Mouse (Mus musculus) brain, embryonic 18.5 days (tissue): Measurements from ENCODE around the gene Cd274.

Experiments used
- DNase-seq: peaks from one replicate; pipeline ENCODE4 v3.0.0-alpha.2; 2012; ENCODE audit warnings: low read depth, low spot score

The Cd274 gene

DNA sequence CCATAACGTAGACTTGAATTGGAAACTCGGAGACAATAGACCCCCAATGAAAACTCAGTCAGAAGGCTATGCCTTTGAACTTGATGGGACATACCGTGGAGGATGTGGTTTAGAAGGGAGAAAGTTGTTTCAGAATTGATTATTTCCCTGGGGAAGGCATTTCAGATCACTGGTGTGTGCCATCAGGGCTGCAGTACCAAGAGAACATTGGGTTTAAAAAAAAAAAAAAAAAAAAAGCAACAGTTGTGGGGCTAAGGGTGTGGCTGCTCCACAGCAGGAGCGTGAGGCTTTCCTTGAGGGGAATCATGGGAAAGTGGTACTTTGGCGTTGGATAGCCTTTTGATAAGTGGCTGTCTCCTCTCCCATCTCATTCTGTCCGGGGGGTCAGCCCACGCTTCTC, 55.5 kb downstream of the Cd274 start:
- DNase-seq: no peak

DNA sequence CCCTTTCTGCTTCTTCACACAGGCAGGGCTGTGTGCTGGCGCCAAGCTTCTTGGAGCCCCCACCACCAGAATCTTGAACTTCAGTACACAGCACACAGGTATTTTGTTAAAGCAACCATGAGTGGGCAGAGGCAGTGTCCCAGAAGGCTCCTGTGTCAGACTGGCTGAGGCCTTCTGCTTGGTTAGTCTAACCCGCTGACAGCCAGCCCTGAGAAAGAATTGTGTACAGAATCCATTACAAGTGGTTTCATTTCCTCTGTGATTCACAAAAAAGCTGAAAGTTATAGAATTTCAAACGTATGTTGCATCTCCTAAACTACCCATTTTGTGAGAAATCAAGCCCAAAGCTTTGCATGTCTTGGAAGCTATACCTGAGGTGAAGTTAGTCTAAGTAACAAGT, 63.3 kb downstream of the Cd274 start:
- DNase-seq: no peak

DNA sequence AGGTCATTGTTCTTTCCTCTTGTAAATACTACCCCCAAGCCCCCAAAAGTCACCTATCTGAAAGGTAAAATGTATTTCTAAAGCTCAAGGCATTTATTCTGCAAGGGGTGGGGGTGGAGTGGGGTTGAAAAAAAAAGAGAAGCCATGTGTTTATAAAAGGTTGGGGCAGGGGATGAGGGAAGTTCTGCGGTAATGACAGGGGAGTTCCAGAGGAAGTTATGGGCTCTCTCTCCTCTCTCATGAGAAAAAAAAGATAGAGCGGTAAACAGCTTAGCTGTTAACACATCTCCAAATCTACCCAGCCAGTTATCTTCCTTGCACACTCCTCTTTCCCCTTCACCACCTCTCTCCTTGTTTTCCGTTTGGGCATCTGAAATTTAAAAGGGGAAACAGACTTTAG, 63.7 kb downstream of the Cd274 start:
- no peak for DNase-seq

DNA sequence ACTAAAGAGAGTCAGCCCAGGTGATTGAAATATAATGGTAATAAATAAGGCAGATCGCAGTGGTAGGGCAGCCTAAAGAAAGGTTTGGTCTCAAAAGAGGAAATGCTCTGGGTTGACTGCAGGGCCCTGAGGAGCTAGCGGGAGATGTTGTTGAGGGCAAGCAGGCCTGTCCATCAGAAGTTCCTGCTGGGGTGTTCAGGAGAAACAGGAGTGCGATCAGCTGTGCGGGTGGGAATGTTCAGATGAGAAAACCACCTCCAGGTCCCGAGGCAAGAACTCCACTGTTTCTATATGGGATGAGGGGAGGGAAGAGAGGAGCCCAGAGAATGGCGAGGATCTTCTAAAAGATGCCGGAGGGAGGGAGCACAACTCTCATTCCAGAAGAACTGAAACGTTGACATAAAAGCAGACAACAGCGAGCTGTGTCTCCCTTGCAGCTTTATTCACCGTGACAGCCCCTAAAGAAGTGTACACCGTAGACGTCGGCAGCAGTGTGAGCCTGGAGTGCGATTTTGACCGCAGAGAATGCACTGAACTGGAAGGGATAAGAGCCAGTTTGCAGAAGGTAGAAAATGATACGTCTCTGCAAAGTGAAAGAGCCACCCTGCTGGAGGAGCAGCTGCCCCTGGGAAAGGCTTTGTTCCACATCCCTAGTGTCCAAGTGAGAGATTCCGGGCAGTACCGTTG, 69.7 kb downstream of the Cd274 start:
- no peak for DNase-seq
